Mouse (Mus musculus) embryonic facial prominence, embryonic 12.5 days (tissue): ENCODE measurements around the gene Rgl2. TPM values are rescaled to one million over a fixed set of nuclear protein-coding genes. Genes with fewer than 3 reads are reported as not detected.
"Not testable (repeated sequence)": the region's sequence is repeated elsewhere in the genome, so short reads cannot be mapped to it uniquely, and the experiment has no call there.

Experiments
- ATAC-seq: fragments of 200-750 bp; cut with Nextera tagmentation; 2 replicates; pipeline ENCODE4 v1.8.0; 2017; ENCODE audit not compliant: insufficient number of reproducible peaks, insufficient read depth, low FRiP score, low TSS enrichment
- H3K27ac ChIP-seq: fragments of 300-500 bp; sonication (generic); 2 replicates; pipeline ENCODE4 v1.5.1; 2016; ENCODE audit warnings: mild to moderate bottlenecking
- H3K27me3 ChIP-seq: fragments of 300-500 bp; sonication (generic); 2 replicates; pipeline ENCODE4 v1.6.1; 2016; ENCODE audit warnings: mild to moderate bottlenecking, moderate library complexity
- H3K36me3 ChIP-seq: fragments of 300-500 bp; sonication (generic); 2 replicates; pipeline ENCODE4 v1.6.1; 2016; ENCODE audit warnings: mild to moderate bottlenecking
- H3K4me1 ChIP-seq: fragments of 300-500 bp; sonication (generic); 2 replicates; pipeline ENCODE4 v1.6.1; 2016
- H3K4me2 ChIP-seq: fragments of 300-500 bp; sonication (generic); replicated peaks from 2 replicates; pipeline ENCODE4 v1.6.1; 2016; ENCODE audit warnings: mild to moderate bottlenecking, moderate library complexity
- H3K4me3 ChIP-seq: fragments of 300-500 bp; sonication (generic); 2 replicates; pipeline ENCODE4 v1.5.1; 2016; ENCODE audit warnings: mild to moderate bottlenecking
- H3K9ac ChIP-seq: fragments of 300-500 bp; sonication (generic); 2 replicates; pipeline ENCODE4 v1.6.1; 2016; ENCODE audit warnings: mild to moderate bottlenecking, moderate library complexity
- H3K9me3 ChIP-seq: fragments of 300-500 bp; sonication (generic); 2 replicates; pipeline ENCODE4 v1.6.1; 2016; ENCODE audit warnings: mild to moderate bottlenecking, moderate library complexity
- WGBS: fragments of 180-500 bp; shearing (Covaris S2); methylation state at CpG from one replicate; pipeline ENCODE4 v1.1.7; 2016; 5-methylcytosine and 5-hydroxymethylcytosine counted together
- polyA plus RNA-seq: library from polyadenylated mRNA; unstranded; fragments of >200 nt; fragmentation: Nextera tagmentation; extraction: Ambion mirVana; gene quantifications from 2 replicates; pipeline ENCODE4 v1.2.1, GENCODE M21; 2016

The Rgl2 gene
- polyA plus RNA-seq, 1 experiment from 2014 or later = 60.9 TPM

GRCm38 (mm10) chr17:33943454-33943853 lies 14.1 kb downstream of the Rgl2 start:
- Histone ChIP-seq H3K27me3 (no peaks in the 10 kb centered on the region), H3K9ac (no peak overlapping the region), H3K27ac (no peak overlapping the region), H3K4me2 (no peak overlapping the region), H3K4me1 (peaks cover 14% of the 10 kb centered on the region), H3K36me3 (peaks cover 45% of the 10 kb centered on the region), H3K4me3 (no peak overlapping the region), H3K9me3 (no peaks in the 10 kb centered on the region)
- ATAC-seq = no peak
- 93% methylated on average over 15 of the region's 15 CpGs for WGBS

GRCm38 (mm10) chr17:33947430-33948089 lies 18.2 kb downstream of the Rgl2 start:
- no peak for ATAC-seq
- Histone ChIP-seq H3K9ac (no peak overlapping the region), H3K4me2 (no peak overlapping the region), H3K9me3 (no peaks in the 10 kb centered on the region), H3K36me3 (peaks cover 71% of the 10 kb centered on the region), H3K4me3 (no peak overlapping the region), H3K4me1 (peaks cover 27% of the 10 kb centered on the region), H3K27ac (no peak overlapping the region), H3K27me3 (no peaks in the 10 kb centered on the region)
- 93% methylated on average over 10 of the region's 10 CpGs for WGBS

DNA sequence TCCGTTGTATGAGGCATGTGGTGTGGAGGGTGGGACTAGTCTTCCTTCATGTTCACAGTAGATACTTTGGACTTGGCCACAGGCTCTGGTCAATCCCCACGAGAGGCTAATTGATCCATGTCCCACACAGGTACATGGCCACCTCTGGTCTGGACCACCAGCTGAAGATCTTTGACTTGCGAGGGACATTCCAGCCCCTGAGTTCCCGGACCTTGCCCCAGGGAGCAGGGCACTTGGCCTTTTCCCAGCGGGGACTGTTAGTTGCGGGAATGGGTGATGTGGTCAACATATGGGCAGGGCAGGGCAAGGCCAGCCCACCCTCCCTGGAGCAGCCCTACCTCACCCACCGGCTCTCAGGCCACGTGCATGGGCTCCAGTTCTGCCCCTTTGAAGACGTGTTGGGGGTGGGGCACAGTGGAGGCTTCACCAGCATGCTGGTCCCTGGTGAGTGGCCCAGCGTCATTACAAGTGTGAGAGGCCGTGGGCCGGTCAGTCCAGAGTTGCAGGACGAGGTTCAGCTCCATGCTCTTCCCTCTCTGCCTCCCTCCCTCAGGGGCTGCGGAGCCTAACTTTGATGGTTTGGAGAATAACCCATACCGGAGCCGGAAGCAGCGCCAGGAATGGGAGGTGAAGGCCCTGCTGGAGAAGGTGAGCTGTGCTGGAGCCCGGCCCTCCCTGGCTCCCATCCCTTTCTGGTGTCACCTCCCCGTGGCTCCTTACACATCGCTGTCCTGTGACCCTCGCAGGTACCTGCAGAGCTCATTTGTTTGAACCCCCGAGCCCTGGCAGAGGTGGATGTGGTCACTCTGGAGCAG lies 19.0 kb downstream of the Rgl2 start:
- peaks cover 35% of the 10 kb centered on the region for H3K4me1 ChIP-seq
- H3K4me2 ChIP-seq = no peak overlapping the region
- peaks cover 74% of the 10 kb centered on the region for H3K36me3 ChIP-seq

GRCm38 (mm10) chr17:33948905-33949537 lies 19.7 kb downstream of the Rgl2 start:
- no peak overlapping the region for H3K9ac ChIP-seq
- no peak overlapping the region for H3K27ac ChIP-seq
- no peak overlapping the region for H3K4me2 ChIP-seq
- no peak for ATAC-seq
- no peaks in the 10 kb centered on the region for H3K27me3 ChIP-seq
- H3K4me3 ChIP-seq = no peak overlapping the region
- H3K9me3 ChIP-seq = no peaks in the 10 kb centered on the region
- H3K4me1 ChIP-seq = peaks cover 42% of the 10 kb centered on the region
- WGBS = 91% methylated on average over 19 of the region's 19 CpGs
- H3K36me3 ChIP-seq = peaks cover 79% of the 10 kb centered on the region

More for the DNA sequence above, 19.0 kb downstream of the Rgl2 start:
- Histone ChIP-seq H3K4me3 (no peak overlapping the region), H3K9me3 (no peaks in the 10 kb centered on the region), H3K27me3 (no peaks in the 10 kb centered on the region), H3K9ac (no peak overlapping the region), H3K27ac (no peak overlapping the region)
- no peak for ATAC-seq
- WGBS = 84% methylated on average over 22 of the region's 22 CpGs

DNA sequence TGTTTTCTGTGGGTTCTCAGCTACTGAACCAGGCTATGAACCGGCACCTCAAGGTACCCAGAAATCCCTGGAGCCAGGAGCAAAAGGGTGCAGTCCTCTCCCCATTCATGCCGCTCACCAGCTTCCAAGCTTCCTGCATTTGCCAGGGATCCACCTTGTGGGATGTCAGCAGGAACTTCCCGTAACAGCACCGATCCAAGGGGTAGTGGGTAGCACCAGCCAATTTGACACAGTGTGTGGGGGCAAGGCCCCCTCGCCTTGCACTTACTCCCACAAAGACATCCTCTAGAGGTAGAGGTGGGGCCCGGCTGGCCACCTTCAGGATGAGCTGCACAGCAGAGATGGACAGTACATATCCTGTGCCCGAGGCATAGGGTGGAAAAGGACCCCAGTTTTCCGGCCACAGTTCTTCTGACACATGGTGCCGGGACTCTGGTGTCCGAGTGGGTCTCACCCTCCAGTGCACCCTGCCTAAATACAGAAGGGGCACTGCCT lies 20.8 kb downstream of the Rgl2 start:
- Histone ChIP-seq H3K4me2 (peak overlapping the region; percentile 87), H3K9ac (peak overlapping the region; percentile 67), H3K27ac (peak overlapping the region; percentile 93; the same call in 1 of the 2 replicates), H3K4me1 (peaks cover 48% of the 10 kb centered on the region), H3K4me3 (peak overlapping the region; percentile 44), H3K27me3 (no peaks in the 10 kb centered on the region), H3K36me3 (peaks cover 70% of the 10 kb centered on the region), H3K9me3 (no peaks in the 10 kb centered on the region)
- no peak for ATAC-seq
- 74% methylated on average over 10 of the region's 10 CpGs for WGBS

GRCm38 (mm10) chr17:33951021-33951946 lies 21.9 kb downstream of the Rgl2 start, which contains the start of gene B3galt4:
Gene B3galt4, minus strand, starts transcription at chr17:33951488.
- peaks cover 49% of the 10 kb centered on the region for H3K4me1 ChIP-seq
- WGBS = 1% methylated on average over 45 of the region's 45 CpGs
- peak within 1 kb of the TSS; percentile 93 for H3K27ac ChIP-seq
- H3K4me2 ChIP-seq = peak within 1 kb of the TSS; percentile 87
- peak within 1 kb of the TSS; percentile 67 for H3K9ac ChIP-seq
- peak; percentile 78 for ATAC-seq
- no peaks in the 10 kb centered on the region for H3K9me3 ChIP-seq
- peaks cover 60% of the 10 kb centered on the region for H3K36me3 ChIP-seq
- no peaks in the 10 kb centered on the region for H3K27me3 ChIP-seq
- H3K4me3 ChIP-seq = peak within 1 kb of the TSS; percentile 44

DNA sequence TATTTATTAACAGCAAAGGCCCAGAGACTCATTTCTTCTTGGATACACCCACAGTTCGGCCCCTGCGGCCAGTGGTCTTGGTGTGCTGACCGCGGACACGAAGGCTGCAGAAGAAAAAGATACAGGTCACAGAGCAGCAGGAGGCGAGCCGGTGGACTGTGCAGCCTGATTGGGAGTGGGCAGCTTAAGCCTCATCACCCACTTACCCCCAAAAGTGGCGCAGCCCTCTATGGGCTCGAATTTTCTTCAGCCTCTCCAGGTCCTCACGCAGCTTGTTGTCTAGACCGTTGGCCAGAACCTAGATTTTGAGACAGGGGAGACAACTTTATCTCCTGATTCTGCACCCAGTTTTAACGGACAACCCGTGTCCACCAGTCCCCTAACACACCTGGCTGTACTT lies 22.7 kb downstream of the Rgl2 start:
- H3K4me1 ChIP-seq = peaks cover 54% of the 10 kb centered on the region
- ATAC-seq, H3K27me3 ChIP-seq, H3K9me3 ChIP-seq: not testable (repeated sequence)
- H3K9ac ChIP-seq = peak overlapping the region; percentile 67; the same call in 1 of the 2 replicates
- H3K4me3 ChIP-seq = peak overlapping the region; percentile 44; the same call in 1 of the 2 replicates
- peak overlapping the region; percentile 93; the same call in 1 of the 2 replicates for H3K27ac ChIP-seq
- 81% methylated on average over 13 of the region's 13 CpGs for WGBS
- peak overlapping the region; percentile 87 for H3K4me2 ChIP-seq
- H3K36me3 ChIP-seq = peaks cover 56% of the 10 kb centered on the region

DNA sequence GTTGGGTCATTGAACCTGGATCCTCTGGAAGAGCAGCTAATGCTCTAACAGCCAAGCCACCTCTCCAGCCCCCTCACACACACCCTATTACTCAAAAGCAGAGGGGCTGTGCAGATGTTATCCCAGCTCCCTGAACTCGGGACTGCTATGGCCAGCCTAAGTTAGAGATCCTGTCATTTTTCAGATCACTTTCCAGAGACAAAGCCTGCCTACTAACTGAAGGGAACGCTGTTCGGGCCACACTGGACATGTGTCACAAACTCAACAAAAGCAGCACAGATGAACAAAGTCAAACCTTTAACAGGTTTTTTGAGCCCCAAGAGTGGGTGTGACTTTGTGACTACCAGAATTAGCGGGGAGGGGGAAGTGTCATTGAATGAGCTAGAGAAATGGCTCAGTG lies 23.5 kb downstream of the Rgl2 start:
- H3K27ac ChIP-seq = no peak overlapping the region
- peaks cover 49% of the 10 kb centered on the region for H3K36me3 ChIP-seq
- H3K9ac ChIP-seq = peak overlapping the region; percentile 41; the same call in 1 of the 2 replicates
- peak overlapping the region; percentile 7; the same call in 1 of the 2 replicates for H3K4me2 ChIP-seq
- H3K4me1 ChIP-seq = peaks cover 56% of the 10 kb centered on the region
- H3K27me3 ChIP-seq = no peaks in the 10 kb centered on the region
- H3K4me3 ChIP-seq = no peak overlapping the region
- H3K9me3 ChIP-seq = no peaks in the 10 kb centered on the region
- 84% methylated on average over 4 of the region's 4 CpGs for WGBS
- no peak for ATAC-seq

GRCm38 (mm10) chr17:33953310-33953709 lies 24.0 kb downstream of the Rgl2 start:
- H3K27me3 ChIP-seq = no peaks in the 10 kb centered on the region
- H3K4me2 ChIP-seq = peak overlapping the region; percentile 95
- no peak overlapping the region for H3K9ac ChIP-seq
- H3K9me3 ChIP-seq = no peaks in the 10 kb centered on the region
- peaks cover 56% of the 10 kb centered on the region for H3K4me1 ChIP-seq
- no peak overlapping the region for H3K27ac ChIP-seq
- H3K4me3 ChIP-seq = no peak overlapping the region
- peaks cover 46% of the 10 kb centered on the region for H3K36me3 ChIP-seq
- ATAC-seq = no peak
- 80% methylated on average over 3 of the region's 3 CpGs for WGBS

- peak overlapping the region; percentile 95 for H3K4me2 ChIP-seq
- no peak for ATAC-seq
- H3K4me3 ChIP-seq = peak overlapping the region; percentile 68
- peaks cover 56% of the 10 kb centered on the region for H3K4me1 ChIP-seq
- peak overlapping the region; percentile 90 for H3K9ac ChIP-seq
- H3K27ac ChIP-seq = peak overlapping the region; percentile 94
- no peaks in the 10 kb centered on the region for H3K9me3 ChIP-seq
- H3K36me3 ChIP-seq = peaks cover 46% of the 10 kb centered on the region
- H3K27me3 ChIP-seq = no peaks in the 10 kb centered on the region
- 33% methylated on average over 5 of the region's 5 CpGs for WGBS
These were observed 24.7 kb downstream of the Rgl2 start for GRCm38 (mm10) chr17:33953961-33954565.
